Mouse (Mus musculus) forebrain, embryonic 16.5 days (tissue): ENCODE data around the gene Zbtb20. TPM values are rescaled to one million over a fixed set of nuclear protein-coding genes. Genes with fewer than 3 reads are reported as not detected.

Experiments
- ATAC-seq: fragments of 200-750 bp; cut with Nextera tagmentation; 2 replicates; pipeline ENCODE4 v1.8.0; 2017; ENCODE audit warnings: mild to moderate bottlenecking, moderate library complexity
- H3K27ac ChIP-seq: fragments of 300-500 bp; sonication (generic); 2 replicates; pipeline ENCODE4 v1.5.1; 2014; ENCODE audit warnings: low read length, control low read depth
- H3K27me3 ChIP-seq: fragments of 300-500 bp; sonication (generic); replicated peaks from 2 replicates; pipeline ENCODE4 v1.6.1; 2014; ENCODE audit warnings: low read length; ENCODE audit not compliant: control insufficient read depth, insufficient read depth
- H3K36me3 ChIP-seq: fragments of 300-500 bp; sonication (generic); 2 replicates; pipeline ENCODE4 v1.6.1; 2014; ENCODE audit not compliant: control insufficient read depth, insufficient read depth
- H3K4me1 ChIP-seq: fragments of 300-500 bp; sonication (generic); replicated peaks from 2 replicates; pipeline ENCODE4 v1.6.1; 2014; ENCODE audit warnings: low read length; ENCODE audit not compliant: control insufficient read depth, insufficient read depth
- H3K4me2 ChIP-seq: fragments of 300-500 bp; sonication (generic); 2 replicates; pipeline ENCODE4 v1.6.1; 2014; ENCODE audit warnings: mild to moderate bottlenecking, low read length, control low read depth
- H3K4me3 ChIP-seq: fragments of 300-500 bp; sonication (generic); replicated peaks from 2 replicates; pipeline ENCODE4 v1.5.1; 2014; ENCODE audit warnings: mild to moderate bottlenecking, low read length, control low read depth
- H3K9ac ChIP-seq: fragments of 300-500 bp; sonication (generic); replicated peaks from 2 replicates; pipeline ENCODE4 v1.6.1; 2014; ENCODE audit warnings: low read depth, low read length, control low read depth
- H3K9me3 ChIP-seq: fragments of 300-500 bp; sonication (generic); 2 replicates; pipeline ENCODE4 v1.6.1; 2016; ENCODE audit warnings: low read length; ENCODE audit not compliant: control insufficient read depth
- WGBS: fragments of 180-500 bp; shearing (Covaris S2); extraction: QIAGEN DNeasy Blood & Tissue Kit; methylation state at CpG from one replicate; pipeline ENCODE4 v1.1.7; 2014; 5-methylcytosine and 5-hydroxymethylcytosine counted together
- polyA plus RNA-seq: library from polyadenylated mRNA; unstranded; fragments of >200 nt; fragmentation: Nextera tagmentation; extraction: Ambion mirVana; gene quantifications from 2 replicates; pipeline ENCODE4 v1.2.1, GENCODE M21; 2015

The Zbtb20 gene
- polyA plus RNA-seq, 1 experiment from 2014 or later = 126 TPM

GRCm38 (mm10) chr16:43575066-43575465, 699.4 kb downstream of the Zbtb20 start:
- H3K27me3 ChIP-seq = no peaks in the 10 kb centered on the region
- no peaks in the 10 kb centered on the region for H3K9me3 ChIP-seq
- H3K4me1 ChIP-seq = peaks cover 40% of the 10 kb centered on the region

DNA sequence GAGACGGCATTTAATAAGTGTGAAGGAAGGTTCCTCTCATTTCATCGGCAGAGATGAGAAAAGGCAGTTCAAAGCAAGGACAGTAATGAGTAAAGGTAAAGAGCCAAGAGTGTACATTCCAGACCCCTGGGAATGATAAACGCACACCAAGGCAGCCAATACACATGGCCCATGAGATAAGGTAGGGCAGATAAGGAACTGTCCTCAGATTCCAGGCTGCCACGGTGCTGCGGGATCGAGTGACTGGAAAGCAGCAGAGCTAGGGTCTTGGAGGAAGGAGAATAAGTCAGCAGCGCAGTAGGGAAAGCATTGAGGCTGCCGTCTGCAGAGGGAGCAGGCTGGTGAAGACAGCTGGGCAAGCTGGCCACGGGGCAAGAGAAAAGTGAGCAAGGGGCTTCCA, 699.8 kb downstream of the Zbtb20 start:
- Histone ChIP-seq H3K4me3 (no peak overlapping the region), H3K27ac (peak overlapping the region; percentile 30; the same call in 1 of the 2 replicates), H3K9ac (0 out of 2 replicates have a peak overlapping the region, but pooled peaks have one; percentile 28), H3K36me3 (peaks cover 5% of the 10 kb centered on the region), H3K27me3 (no peaks in the 10 kb centered on the region), H3K4me2 (no peak overlapping the region), H3K9me3 (no peaks in the 10 kb centered on the region), H3K4me1 (peaks cover 40% of the 10 kb centered on the region)
- 39% methylated on average over 9 of the region's 9 CpGs for WGBS
- no peak for ATAC-seq

More at GRCm38 (mm10) chr16:43575066-43575465, 699.4 kb downstream of the Zbtb20 start:
- Histone ChIP-seq H3K9ac (no peak overlapping the region), H3K4me2 (no peak overlapping the region), H3K36me3 (peaks cover 2% of the 10 kb centered on the region; the same call in 1 of the 2 replicates), H3K27ac (peak overlapping the region; percentile 30; the same call in 1 of the 2 replicates), H3K4me3 (no peak overlapping the region)
- ATAC-seq = no peak
- 33% methylated on average over 4 of the region's 4 CpGs for WGBS

- Histone ChIP-seq H3K4me1 (peaks cover 45% of the 10 kb centered on the region), H3K4me2 (no peak overlapping the region), H3K9me3 (no peaks in the 10 kb centered on the region), H3K9ac (no peak overlapping the region), H3K36me3 (peaks cover 5% of the 10 kb centered on the region), H3K27me3 (no peaks in the 10 kb centered on the region), H3K4me3 (no peak overlapping the region), H3K27ac (peak overlapping the region; percentile 42)
- 13% methylated on average over 10 of the region's 10 CpGs for WGBS
- ATAC-seq = no peak
These were observed 701.7 kb downstream of the Zbtb20 start for GRCm38 (mm10) chr16:43577399-43577798.

- Histone ChIP-seq H3K4me2 (no peak overlapping the region), H3K4me3 (no peak overlapping the region), H3K9me3 (no peaks in the 10 kb centered on the region), H3K4me1 (peaks cover 38% of the 10 kb centered on the region), H3K27ac (no peak overlapping the region), H3K27me3 (no peaks in the 10 kb centered on the region), H3K9ac (no peak overlapping the region), H3K36me3 (peaks cover 5% of the 10 kb centered on the region)
- 53% methylated on average over 5 of the region's 5 CpGs for WGBS
- no peak for ATAC-seq
These were observed 702.7 kb downstream of the Zbtb20 start for GRCm38 (mm10) chr16:43578351-43578750.

- 0 out of 2 replicates have a peak overlapping the region, but pooled peaks have one; percentile 24 for H3K27ac ChIP-seq
- no peak overlapping the region for H3K4me3 ChIP-seq
- ATAC-seq = no peak
- peaks cover 5% of the 10 kb centered on the region for H3K36me3 ChIP-seq
- no peak overlapping the region for H3K9ac ChIP-seq
- WGBS = 94% methylated on average over 4 of the region's 4 CpGs
- H3K4me1 ChIP-seq = peaks cover 32% of the 10 kb centered on the region
- H3K4me2 ChIP-seq = no peak overlapping the region
- H3K27me3 ChIP-seq = no peaks in the 10 kb centered on the region
- H3K9me3 ChIP-seq = no peaks in the 10 kb centered on the region
These were observed 703.4 kb downstream of the Zbtb20 start for GRCm38 (mm10) chr16:43579111-43579510.

- ATAC-seq = no peak
- H3K27me3 ChIP-seq = no peaks in the 10 kb centered on the region
- peaks cover 5% of the 10 kb centered on the region for H3K36me3 ChIP-seq
- peaks cover 22% of the 10 kb centered on the region for H3K4me1 ChIP-seq
- no peak overlapping the region for H3K4me3 ChIP-seq
- H3K27ac ChIP-seq = no peak overlapping the region
- 92% methylated on average over 6 of the region's 6 CpGs for WGBS
- no peaks in the 10 kb centered on the region for H3K9me3 ChIP-seq
- H3K4me2 ChIP-seq = no peak overlapping the region
- no peak overlapping the region for H3K9ac ChIP-seq
These were observed 704.7 kb downstream of the Zbtb20 start for GRCm38 (mm10) chr16:43580321-43580822.

GRCm38 (mm10) chr16:43581551-43581950, 705.9 kb downstream of the Zbtb20 start:
- H3K9me3 ChIP-seq = no peaks in the 10 kb centered on the region
- H3K9ac ChIP-seq = no peak overlapping the region
- no peak overlapping the region for H3K4me2 ChIP-seq
- no peak overlapping the region for H3K27ac ChIP-seq
- H3K4me3 ChIP-seq = no peak overlapping the region
- H3K4me1 ChIP-seq = peaks cover 17% of the 10 kb centered on the region
- H3K27me3 ChIP-seq = no peaks in the 10 kb centered on the region
- H3K36me3 ChIP-seq = peaks cover 5% of the 10 kb centered on the region
- 71% methylated on average over 4 of the region's 4 CpGs for WGBS
- ATAC-seq = no peak

GRCm38 (mm10) chr16:43586859-43587429, 711.3 kb downstream of the Zbtb20 start:
- Histone ChIP-seq H3K36me3 (no peaks in the 10 kb centered on the region), H3K27ac (no peak overlapping the region), H3K4me2 (no peak overlapping the region), H3K4me3 (no peak overlapping the region), H3K9ac (no peak overlapping the region), H3K27me3 (no peaks in the 10 kb centered on the region), H3K4me1 (peaks cover 8% of the 10 kb centered on the region), H3K9me3 (no peaks in the 10 kb centered on the region)
- 91% methylated on average over 4 of the region's 4 CpGs for WGBS
- ATAC-seq = no peak

DNA sequence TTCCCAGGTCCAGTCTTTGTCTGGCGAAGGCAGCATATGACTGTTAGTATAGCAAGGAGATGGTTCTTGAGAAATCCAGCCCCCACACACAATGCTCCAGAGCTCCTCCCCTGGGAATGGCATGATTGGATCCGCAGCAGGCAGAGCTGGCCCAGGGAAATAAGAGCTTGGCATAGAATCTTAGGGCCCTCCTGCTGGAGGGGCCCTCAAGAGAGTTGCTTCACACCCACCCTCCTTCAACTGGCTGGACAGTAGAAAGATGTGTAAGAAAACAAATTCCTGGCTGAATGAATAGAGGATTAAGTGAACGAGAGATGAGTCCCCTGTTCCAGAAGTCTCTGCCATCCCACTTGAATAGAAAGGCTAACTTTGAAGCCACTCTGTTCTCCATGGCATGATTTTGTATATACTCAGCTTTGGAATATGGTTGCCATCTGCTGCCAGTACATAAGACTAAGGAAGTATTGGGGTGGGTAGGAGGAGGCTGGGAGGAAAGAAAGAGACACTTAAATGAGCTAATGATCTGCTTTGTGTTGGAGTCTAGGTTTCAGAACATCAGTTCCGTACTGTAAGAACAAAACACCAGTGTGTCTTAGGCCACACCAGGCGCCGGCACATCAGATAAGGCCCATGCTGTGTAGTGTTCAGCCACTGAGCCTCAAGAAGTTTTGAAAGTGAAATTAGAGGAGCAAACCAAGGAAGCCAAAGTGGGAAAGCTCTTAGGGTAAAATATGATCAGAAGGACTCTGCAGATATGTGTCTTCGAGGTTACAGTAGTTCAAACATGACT, 715.2 kb downstream of the Zbtb20 start:
- H3K9me3 ChIP-seq = no peaks in the 10 kb centered on the region
- peaks cover 6% of the 10 kb centered on the region; the same call in 1 of the 2 replicates for H3K4me1 ChIP-seq
- WGBS = 64% methylated on average over 7 of the region's 7 CpGs
- no peak overlapping the region for H3K4me3 ChIP-seq
- H3K27me3 ChIP-seq = no peaks in the 10 kb centered on the region
- no peak overlapping the region for H3K4me2 ChIP-seq
- H3K27ac ChIP-seq = no peak overlapping the region
- no peak overlapping the region for H3K9ac ChIP-seq
- no peaks in the 10 kb centered on the region for H3K36me3 ChIP-seq
- ATAC-seq = no peak
